Mouse (Mus musculus): ENCODE measurements around the gene D930048N14Rik.
"Not testable (repeated sequence)": the region's sequence is repeated elsewhere in the genome, so short reads cannot be mapped to it uniquely, and the experiment has no call there.

The D930048N14Rik gene

DNA sequence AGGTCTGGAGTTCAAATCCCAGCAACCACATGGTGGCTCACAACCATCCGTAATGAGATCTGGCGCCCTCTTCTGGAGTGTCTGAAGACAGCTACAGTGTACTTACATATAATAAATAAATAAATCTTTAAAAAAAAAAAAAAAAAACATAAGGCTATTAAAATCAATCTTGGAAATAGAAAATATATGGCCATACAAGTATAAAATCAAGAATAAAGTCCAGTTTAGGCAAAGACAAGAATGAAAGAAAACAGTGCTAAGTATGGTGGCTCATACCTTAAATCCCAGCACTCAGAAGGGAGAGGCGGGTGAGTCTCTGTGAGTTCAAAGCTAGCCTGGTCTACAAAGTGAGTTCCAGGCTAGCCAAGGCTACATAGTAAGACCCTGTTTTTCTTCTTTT is 39.8 kb downstream of the D930048N14Rik start:
- in situ Hi-C loops (cut with MboI, MseI), result not testable (repeated sequence)

GRCm38 (mm10) chr11:51694984-51695383 is 44.2 kb downstream of the D930048N14Rik start:
- in situ Hi-C loops (cut with MboI, MseI), result no loop called here

GRCm38 (mm10) chr11:51702831-51703230 is 52.1 kb downstream of the D930048N14Rik start:
- in situ Hi-C loops (cut with MboI, MseI), result no loop called here

GRCm38 (mm10) chr11:51703379-51703998 is 52.7 kb downstream of the D930048N14Rik start:
- in situ Hi-C loops (cut with MboI, MseI), result no loop called here

GRCm38 (mm10) chr11:51706451-51706850 is 55.7 kb downstream of the D930048N14Rik start:
- in situ Hi-C loops (cut with MboI, MseI), result no loop called here

DNA sequence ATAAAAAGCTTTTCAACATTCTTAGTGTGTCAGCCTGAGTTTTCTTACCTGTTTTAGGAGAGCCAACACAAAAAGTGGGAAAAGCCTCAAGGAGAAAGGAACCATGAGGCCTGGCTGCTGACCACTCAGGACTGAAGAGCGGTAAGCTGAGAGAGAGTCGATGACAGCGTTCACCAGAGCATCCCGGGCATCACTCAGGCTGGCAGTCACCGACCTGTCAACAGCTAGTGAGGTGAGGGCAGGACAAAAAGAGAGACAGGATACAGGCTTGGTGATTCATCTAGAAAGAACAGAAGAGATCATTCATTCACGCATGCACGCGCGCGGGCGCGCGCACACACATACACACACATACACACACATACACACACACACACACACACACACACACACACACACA is 56.3 kb downstream of the D930048N14Rik start:
- in situ Hi-C loops (cut with MboI, MseI), result no loop called here
